Mouse (Mus musculus): Measurements from ENCODE around the gene Dtnbp1.

DNA sequence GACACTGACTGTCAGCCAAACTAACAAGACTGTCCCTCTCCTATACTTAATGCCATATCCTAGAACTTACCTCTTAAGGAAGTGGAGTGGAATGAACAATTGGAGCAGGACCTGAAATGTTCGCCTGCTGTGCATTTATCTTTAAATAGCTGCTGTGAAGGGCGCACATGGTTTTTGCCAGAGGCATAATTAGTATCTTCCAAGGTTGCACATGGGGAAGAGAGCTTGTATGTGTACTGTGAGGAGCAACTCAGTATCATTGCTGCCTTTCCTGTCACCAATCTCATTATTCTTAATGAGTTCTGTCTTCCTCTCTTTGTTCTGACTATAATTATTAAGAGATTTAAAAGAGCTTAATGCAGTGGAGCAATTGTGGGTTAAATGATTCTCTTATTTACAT, 125.1 kb downstream of the Dtnbp1 start:
- TF ChIP-seq CTCF (IDR thresholded peaks at IDR 0.05; ENCODE audit: low read depth, low read length) (no peak), POLR2A (IDR thresholded peaks at IDR 0.05; ENCODE audit: borderline replicate concordance, low read depth, low read length) (no peak)

Data from bone marrow macrophage, adult 2 months (primary cell).